Mouse (Mus musculus) kidney, postnatal 0 days (tissue): Measurements from ENCODE around the gene Fam118b. TPM values are rescaled to one million over a fixed set of nuclear protein-coding genes. Genes with fewer than 3 reads are reported as not detected.
A peak's percentile ranks its signal among the peaks of the same experiment; 100 is the strongest.

ENCODE experiments used
- ATAC-seq: fragments of 200-750 bp; cut with Nextera tagmentation; replicated peaks from 2 replicates; pipeline ENCODE4 v1.8.0; 2017; ENCODE audit warnings: low read depth, moderate number of reproducible peaks, moderate TSS enrichment, moderate library complexity; ENCODE audit not compliant: low FRiP score
- DNase-seq: peaks from one replicate; pipeline ENCODE4 v3.0.0-alpha.2; 2016; ENCODE audit warnings: low spot score
- H3K27ac ChIP-seq: fragments of 300-500 bp; sonication (generic); 2 replicates; pipeline ENCODE4 v1.5.1; 2014; ENCODE audit warnings: mild to moderate bottlenecking
- H3K27me3 ChIP-seq: fragments of 300-500 bp; sonication (generic); 2 replicates; pipeline ENCODE4 v1.6.1; 2014; ENCODE audit warnings: low read length, mixed read lengths; ENCODE audit not compliant: insufficient read depth
- H3K36me3 ChIP-seq: fragments of 300-500 bp; sonication (generic); 2 replicates; pipeline ENCODE4 v1.6.1; 2014; ENCODE audit warnings: low read length, mixed read lengths; ENCODE audit not compliant: insufficient read depth
- H3K4me1 ChIP-seq: fragments of 300-500 bp; sonication (generic); replicated peaks from 2 replicates; pipeline ENCODE4 v1.6.1; 2014; ENCODE audit warnings: antibody characterized with exemption, low read length, mixed read lengths; ENCODE audit not compliant: insufficient read depth
- H3K4me2 ChIP-seq: fragments of 300-500 bp; sonication (generic); 2 replicates; pipeline ENCODE4 v1.6.1; 2014; ENCODE audit warnings: mild to moderate bottlenecking, low read length, moderate library complexity, mixed read lengths
- H3K4me3 ChIP-seq: fragments of 300-500 bp; sonication (generic); replicated peaks from 2 replicates; pipeline ENCODE4 v1.5.1; 2014; ENCODE audit warnings: low read depth, low read length
- H3K9ac ChIP-seq: fragments of 300-500 bp; sonication (generic); 2 replicates; pipeline ENCODE4 v1.6.1; 2014; ENCODE audit warnings: low read depth, low read length
- H3K9me3 ChIP-seq: fragments of 300-500 bp; sonication (generic); replicated peaks from 2 replicates; pipeline ENCODE4 v1.6.1; 2016; ENCODE audit warnings: low read length, inconsistent platforms, mixed read lengths
- CTCF ChIP-seq: IDR thresholded peaks from 2 replicates; pipeline ENCODE4 v1.5.1; 2016; ENCODE audit warnings: antibody characterized with exemption, low read depth, mild to moderate bottlenecking, moderate library complexity
- WGBS: fragments of 180-500 bp; shearing (Covaris S2); extraction: QIAGEN DNeasy Blood & Tissue Kit; methylation state at CpG from one replicate; pipeline ENCODE4 v1.1.7; 2014; 5-methylcytosine and 5-hydroxymethylcytosine counted together
- polyA plus RNA-seq: library from polyadenylated mRNA; unstranded; fragments of >200 nt; fragmentation: Nextera tagmentation; extraction: Ambion mirVana; gene quantifications from 2 replicates; pipeline ENCODE4 v1.2.1, GENCODE M21; 2015

Fam118b gene
- polyA plus RNA-seq, 1 experiment from 2014 or later: 32.2 TPM

GRCm38 (mm10) chr9:35286351-35286750, 18.7 kb upstream of the Fam118b start:
- H3K27me3 ChIP-seq: no peaks in the 10 kb centered on the region
- H3K4me3 ChIP-seq: no peak overlapping the region
- H3K9me3 ChIP-seq: no peaks in the 10 kb centered on the region
- no peak overlapping the region for H3K9ac ChIP-seq
- DNase-seq: no peak
- H3K36me3 ChIP-seq: no peaks in the 10 kb centered on the region
- no peak for ATAC-seq
- 92% methylated on average over 3 of the region's 3 CpGs for WGBS
- no peak overlapping the region for H3K4me2 ChIP-seq
- H3K4me1 ChIP-seq: no peaks in the 10 kb centered on the region
- H3K27ac ChIP-seq: no peak overlapping the region
- TF ChIP-seq CTCF: no peak

- H3K4me2 ChIP-seq: no peak overlapping the region
- WGBS: 90% methylated on average over 4 of the region's 4 CpGs
- H3K27ac ChIP-seq: no peak overlapping the region
- DNase-seq: no peak
- TF ChIP-seq CTCF: no peak
- ATAC-seq: no peak
- H3K36me3 ChIP-seq: no peaks in the 10 kb centered on the region
- H3K4me1 ChIP-seq: no peaks in the 10 kb centered on the region
- H3K9me3 ChIP-seq: no peaks in the 10 kb centered on the region
- no peaks in the 10 kb centered on the region for H3K27me3 ChIP-seq
- H3K4me3 ChIP-seq: no peak overlapping the region
- no peak overlapping the region for H3K9ac ChIP-seq
Measured at GRCm38 (mm10) chr9:35284351-35284750, 16.7 kb upstream of the Fam118b start.

GRCm38 (mm10) chr9:35283415-35284069, 15.9 kb upstream of the Fam118b start:
- ATAC-seq (no peak; the same call in 1 of the 2 replicates), DNase-seq (no peak)
- Histone ChIP-seq H3K9ac (no peak overlapping the region), H3K4me1 (no peaks in the 10 kb centered on the region), H3K9me3 (no peaks in the 10 kb centered on the region), H3K4me2 (no peak overlapping the region), H3K27me3 (no peaks in the 10 kb centered on the region), H3K27ac (no peak overlapping the region), H3K36me3 (no peaks in the 10 kb centered on the region), H3K4me3 (no peak overlapping the region)
- TF ChIP-seq CTCF: no peak
- 63% methylated on average over 13 of the region's 13 CpGs for WGBS

GRCm38 (mm10) chr9:35282851-35283200, 15.2 kb upstream of the Fam118b start:
- no peaks in the 10 kb centered on the region for H3K9me3 ChIP-seq
- H3K4me1 ChIP-seq: no peaks in the 10 kb centered on the region
- H3K4me2 ChIP-seq: no peak overlapping the region
- WGBS: 52% methylated on average over 5 of the region's 5 CpGs
- peak; percentile 30; the same call in 1 of the 2 replicates for ATAC-seq
- H3K4me3 ChIP-seq: no peak overlapping the region
- H3K36me3 ChIP-seq: peaks cover 3% of the 10 kb centered on the region; the same call in 1 of the 2 replicates
- H3K27ac ChIP-seq: no peak overlapping the region
- H3K27me3 ChIP-seq: no peaks in the 10 kb centered on the region
- no peak for DNase-seq
- H3K9ac ChIP-seq: no peak overlapping the region
- TF ChIP-seq CTCF: no peak

GRCm38 (mm10) chr9:35282006-35282850, 14.6 kb upstream of the Fam118b start:
- peaks cover 8% of the 10 kb centered on the region for H3K36me3 ChIP-seq
- H3K4me3 ChIP-seq: no peak overlapping the region
- 11% methylated on average over 5 of the region's 5 CpGs for WGBS
- H3K4me2 ChIP-seq: no peak overlapping the region
- no peaks in the 10 kb centered on the region for H3K4me1 ChIP-seq
- no peak overlapping the region for H3K9ac ChIP-seq
- ATAC-seq (0 out of 2 replicates have a peak, but pooled peaks have one; percentile 55), DNase-seq (peak; percentile 90)
- H3K27me3 ChIP-seq: no peaks in the 10 kb centered on the region
- H3K9me3 ChIP-seq: no peaks in the 10 kb centered on the region
- peak; percentile 95 for TF ChIP-seq CTCF
- H3K27ac ChIP-seq: no peak overlapping the region

GRCm38 (mm10) chr9:35278451-35278850, 10.8 kb upstream of the Fam118b start:
- H3K27me3 ChIP-seq: no peaks in the 10 kb centered on the region
- ATAC-seq (no peak), DNase-seq (no peak)
- H3K9me3 ChIP-seq: no peaks in the 10 kb centered on the region
- no peak overlapping the region for H3K4me2 ChIP-seq
- H3K27ac ChIP-seq: no peak overlapping the region
- no peaks in the 10 kb centered on the region for H3K4me1 ChIP-seq
- H3K36me3 ChIP-seq: peaks cover 19% of the 10 kb centered on the region
- H3K4me3 ChIP-seq: no peak overlapping the region
- H3K9ac ChIP-seq: no peak overlapping the region
- 88% methylated on average over 4 of the region's 4 CpGs for WGBS
- TF ChIP-seq CTCF: no peak
